Mouse (Mus musculus) adrenal gland, postnatal 36 days (tissue): ENCODE data around the gene Mybpc1. TPM values are rescaled to one million over a fixed set of nuclear protein-coding genes. Genes with fewer than 3 reads are reported as not detected.
A peak's percentile ranks its signal among the peaks of the same experiment; 100 is the strongest.
"Not testable (repeated sequence)": the region's sequence is repeated elsewhere in the genome, so short reads cannot be mapped to it uniquely, and the experiment has no call there.

ENCODE experiments used
- DNase-seq, 2 experiments: peaks; one replicate each; pipeline ENCODE4 v3.0.0; 2021; ENCODE audit warnings: mixed read lengths in 1 of 2
- total RNA-seq, 2 experiments: library from RNA; stranded (reverse); gene quantifications; 2 replicates each; pipeline ENCODE4 v1.2.3; 2021

Gene Mybpc1
- total RNA-seq, 2 experiments from 2014 or later, result 1.2 to 2.0 TPM

DNA sequence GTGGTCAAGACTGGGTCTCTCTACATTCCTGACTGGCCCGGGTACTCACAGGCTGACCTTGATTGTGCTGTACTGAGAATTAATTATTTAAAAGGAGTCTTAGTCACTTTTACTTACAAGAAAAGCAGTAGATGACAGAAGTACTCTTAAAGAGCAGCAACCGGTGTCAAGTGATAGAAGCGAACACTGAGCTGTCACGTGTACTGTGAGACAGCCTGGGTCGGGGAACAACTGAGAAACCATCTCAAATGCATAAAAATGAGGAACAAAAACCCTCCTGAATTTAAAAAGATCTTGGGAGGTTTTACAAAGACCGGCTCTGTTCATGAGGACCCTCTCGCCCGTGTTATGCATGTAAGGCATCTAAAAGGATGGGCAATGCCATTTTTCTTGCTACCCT lies 112.3 kb downstream of the Mybpc1 start:
- DNase-seq, result no peak

DNA sequence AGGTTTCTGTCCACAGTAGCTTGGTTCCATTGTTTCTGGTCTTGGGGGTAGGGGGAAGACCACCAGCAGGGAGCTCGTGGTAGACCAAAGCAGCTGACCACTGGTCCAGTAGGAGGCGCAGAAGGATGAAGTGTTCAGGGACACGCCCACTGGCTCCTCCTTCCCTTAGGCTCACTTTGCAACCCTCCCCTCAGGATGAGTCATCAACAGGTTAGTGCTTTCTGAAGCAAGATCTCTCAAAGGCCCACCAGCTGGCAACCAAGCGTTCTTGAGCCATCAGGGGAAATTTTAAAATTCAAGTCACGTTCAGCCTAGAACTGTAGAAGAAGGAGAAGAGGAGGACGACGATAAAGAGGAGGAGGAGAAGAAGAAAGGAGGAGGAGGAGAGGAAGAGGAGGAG lies 113.3 kb downstream of the Mybpc1 start:
- DNase-seq, result peak in 1 of 2 experiments; percentile 5

DNA sequence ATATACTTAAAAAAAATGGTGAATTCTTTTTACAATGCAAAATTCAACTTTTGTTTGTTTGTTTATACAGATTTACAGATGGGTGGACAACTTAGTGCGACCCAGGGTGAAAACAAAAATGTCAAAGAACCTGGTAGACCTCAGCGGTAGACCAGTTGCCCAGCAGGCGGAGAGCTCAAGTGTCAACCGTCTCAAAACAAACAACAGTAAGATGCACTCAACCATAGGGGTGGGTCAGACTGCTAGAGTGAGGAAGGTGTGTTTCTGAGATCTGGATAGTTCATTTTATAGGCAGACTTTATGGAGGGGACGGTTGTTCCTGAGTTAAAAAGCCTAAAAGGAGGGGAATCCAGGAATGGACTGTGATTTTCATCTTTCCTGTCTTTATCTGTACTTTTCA lies 116.3 kb downstream of the Mybpc1 start:
- no peak for DNase-seq

DNA sequence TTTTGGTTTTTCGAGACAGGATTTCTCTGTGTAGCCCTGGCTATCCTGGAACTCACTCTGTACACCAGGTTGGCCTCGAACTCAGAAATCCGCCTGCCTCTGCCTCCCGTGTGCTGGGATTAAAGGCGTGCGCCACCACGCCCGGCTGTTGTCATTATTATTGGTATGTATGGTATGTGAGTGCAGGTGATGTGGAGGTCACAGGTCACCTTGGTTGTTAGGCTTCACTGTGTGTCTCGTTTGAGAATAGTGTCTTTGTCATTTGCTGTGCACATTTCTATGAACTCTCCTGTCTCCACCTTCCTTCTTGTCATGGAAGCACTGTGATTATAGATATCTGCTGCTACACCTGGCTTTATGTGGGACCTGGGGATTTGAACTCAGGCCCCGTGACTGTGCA lies 122.1 kb downstream of the Mybpc1 start:
- not testable (repeated sequence) for DNase-seq

Other genes with a start within 250 kb of the Mybpc1 start
- 10 to 100 TPM; 10.6 to 19.6 TPM for gene Dram1, start 226.1 kb downstream of the Mybpc1 start, total RNA-seq
- gene Gnptab, start 226.0 kb downstream of the Mybpc1 start, total RNA-seq, result 10 to 100 TPM; 25.2 to 28.7 TPM
- 1 to 10 TPM; 1.1 to 3.9 TPM for gene Sycp3, start 145.6 kb downstream of the Mybpc1 start, total RNA-seq
- gene Chpt1, start 101.1 kb downstream of the Mybpc1 start, total RNA-seq, result 100 to 1,000 TPM; 342 to 431 TPM
- gene Spic, start 79.9 kb upstream of the Mybpc1 start, total RNA-seq, result 1 to 10 TPM in 1 of 2 experiments, under 1 TPM in 1; 0.66 to 2.0 TPM
- gene Arl1, start 125.7 kb upstream of the Mybpc1 start, total RNA-seq, result 100 to 1,000 TPM; 102 to 109 TPM
- 10 to 100 TPM; 26.8 to 28.5 TPM for gene Utp20, start 221.7 kb upstream of the Mybpc1 start, total RNA-seq